28 mouse cellular contexts compared by ENCODE assay signal in genomic region chr5:20614891-20615290, GRCm38 (mm10).
A peak's percentile ranks its signal among the peaks of the same experiment; 100 is the strongest.
DNase-seq lines count a peak whose midpoint lies in the region; TF ChIP-seq lines count a peak whose summit lies in the region.
"Had no signal": no experiment of that assay in that cellular context is flagged by ENCODE, and none has a peak within 500 bp of the region (broad histone marks: within the 10 kb centered on the region; RNA-seq: fewer than 3 reads in every experiment).

No protein-coding gene starts in this region.

- no peak overlapping the region for H3K4me3 ChIP-seq in left cerebral cortex, adult 2 months
- H3K4me3 ChIP-seq: embryonic facial prominence, embryonic 10.5 days; embryonic facial prominence, embryonic 13.5 days; erythroblast, embryonic 14.5 days; forebrain, embryonic 12.5 days; forebrain, embryonic 15.5 days; heart, embryonic 12.5 days; heart, embryonic 15.5 days; hindbrain, embryonic 10.5 days; hindbrain, embryonic 13.5 days had no signal

- peak overlapping the region; percentile 71; the same call in 1 of the 2 replicates for H3K27ac ChIP-seq in left cerebral cortex, adult 2 months
- H3K27ac ChIP-seq: embryonic facial prominence, embryonic 10.5 days; embryonic facial prominence, embryonic 13.5 days; forebrain, embryonic 12.5 days; forebrain, embryonic 15.5 days; heart, embryonic 15.5 days; hindbrain, embryonic 10.5 days; hindbrain, embryonic 13.5 days had no signal

- TF ChIP-seq CTCF in left cerebral cortex, adult 2 months (IDR thresholded peaks at IDR 0.05): no peak

- intact Hi-C loops in left cerebral cortex, adult 2 months (cut with DNase I): loop anchor here (2.0 kb wide), 1 partner anchor 46 kb away; no protein-coding TSS in a partner anchor
- intact Hi-C loops in left cerebral cortex, postnatal 10 days (cut with DNase I): no loop called here

- peak; percentile 46 to 52 for DNase-seq in frontal cortex, adult 2 months (ENCODE audit: extremely low spot score in 1 of 2, low spot score in 1 of 2)
- no peak for DNase-seq in frontal cortex, postnatal 14 days (ENCODE audit: low spot score in 2 of 2)
- no peak for DNase-seq in left cerebral cortex, adult 2 months (ENCODE audit: extremely low spot score in 1 of 2, low spot score in 2 of 2)
- DNase-seq in left cerebral cortex, postnatal 10 days (ENCODE audit: extremely low spot score in 1 of 2, low spot score in 2 of 2): no peak
- DNase-seq in right cerebral cortex, adult 18-20 months: peak; percentile 39
- DNase-seq in right cerebral cortex, postnatal 10 days (ENCODE audit: low spot score in 2 of 2): no peak
- DNase-seq in cerebellum, adult 8-10 months: no peak
- DNase-seq: adrenal gland, postnatal 10 days; adrenal gland, postnatal 36 days; B cell, adult 2 months; cerebellum, adult 11 months; cerebellum, adult 2 months; cerebellum, postnatal 10 days; cerebellum, postnatal 36 days; embryo, embryonic 11 days; gastrocnemius, postnatal 10 days; gastrocnemius, postnatal 36 days; heart, postnatal 10 days; heart, postnatal 36 days had no signal

Comparison
In these comparisons a context has a peak if more than half of its experiments do, and no peak if none do; other contexts are left out.
1. DNase-seq: peak in frontal cortex, adult 2 months (2 of 2) and right cerebral cortex, adult 18-20 months (single experiment); none in frontal cortex, postnatal 14 days (0 of 2), left cerebral cortex, adult 2 months (0 of 2), left cerebral cortex, postnatal 10 days (0 of 2), right cerebral cortex, postnatal 10 days (0 of 2) and cerebellum, adult 8-10 months (single experiment).